Mouse (Mus musculus) urinary bladder, adult 18-20 months (tissue): ENCODE data around the gene Fnbp1l.

Source experiments
- DNase-seq, 2 experiments: peaks; one replicate each; pipeline ENCODE4 v3.0.0; 2022; ENCODE audit warnings: low spot score in 2 of 2, mixed read lengths in 2 of 2

The Fnbp1l gene

DNA sequence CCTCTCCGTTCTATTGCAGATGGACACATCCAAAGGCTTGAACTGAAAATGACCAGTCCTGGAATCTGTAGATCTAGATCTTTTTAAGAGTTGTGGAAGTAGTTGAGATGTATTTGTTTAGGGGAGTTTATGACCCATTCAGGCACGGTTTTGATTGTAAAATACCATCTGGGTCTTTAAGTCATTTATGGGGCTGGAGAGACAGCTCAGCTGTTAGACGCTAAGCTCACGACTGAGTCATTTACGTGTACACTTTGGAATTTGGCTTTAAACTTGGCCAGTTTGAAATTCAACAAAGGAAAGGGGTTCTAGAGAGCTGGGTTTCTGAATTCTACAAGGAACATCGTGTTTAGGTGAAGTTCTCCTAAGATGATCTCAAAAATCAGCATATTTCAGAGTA lies 124.8 kb downstream of the Fnbp1l start:
- DNase-seq = no peak

DNA sequence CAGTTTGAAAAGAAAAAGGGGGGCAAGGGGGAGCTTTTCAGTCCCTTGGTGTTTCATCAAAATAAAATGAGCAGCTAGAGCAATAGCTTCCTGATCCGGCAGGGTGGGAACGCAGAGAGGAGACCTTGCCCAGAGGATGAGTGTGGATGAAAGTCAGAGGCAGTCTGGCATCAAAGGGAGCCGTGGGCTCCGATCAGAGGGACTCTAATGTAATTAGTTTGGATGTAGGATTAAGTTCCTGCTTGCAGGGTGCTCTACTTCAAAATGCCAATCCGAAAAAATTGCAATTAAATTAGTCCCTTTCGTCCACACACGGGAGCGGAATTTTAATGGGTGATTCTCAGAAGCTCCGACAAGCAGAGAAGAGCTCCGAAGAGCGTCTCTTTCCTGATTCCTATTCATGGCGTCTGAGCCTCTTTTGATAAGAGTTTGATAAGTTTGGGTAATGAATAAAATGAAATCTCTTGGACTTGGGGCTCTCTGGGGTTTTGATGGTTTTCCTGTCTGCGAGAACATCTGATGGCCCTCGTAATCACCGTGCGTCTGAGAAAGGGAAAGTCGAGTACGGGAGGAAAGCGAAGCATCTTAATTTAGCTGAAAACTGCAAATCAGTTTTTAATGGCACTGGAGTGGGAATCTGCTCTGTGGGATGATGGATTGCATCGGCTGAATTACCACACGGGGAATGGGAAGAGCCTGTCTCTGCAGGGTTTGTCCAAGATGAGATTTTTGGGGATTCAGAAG lies 126.5 kb downstream of the Fnbp1l start:
- DNase-seq = no peak

DNA sequence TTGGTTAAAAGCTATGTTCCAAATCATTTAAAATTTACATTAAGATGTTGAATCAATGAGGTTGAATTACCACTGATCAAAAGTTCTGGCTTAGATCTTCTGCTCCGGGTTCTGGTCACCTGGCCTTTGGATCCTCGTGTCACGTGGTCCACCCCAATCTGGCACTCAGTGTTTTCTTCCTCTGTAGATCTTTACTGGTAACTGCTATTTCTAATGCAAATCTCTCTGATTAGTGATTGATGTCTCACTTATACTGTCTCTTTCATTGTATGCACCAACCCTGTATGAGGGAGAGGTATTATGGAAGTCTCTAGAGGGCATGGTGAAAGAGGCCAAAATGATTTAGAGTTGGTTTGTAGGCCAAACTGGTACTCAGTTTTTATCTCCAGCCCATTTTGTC lies 127.5 kb downstream of the Fnbp1l start:
- DNase-seq = no peak

DNA sequence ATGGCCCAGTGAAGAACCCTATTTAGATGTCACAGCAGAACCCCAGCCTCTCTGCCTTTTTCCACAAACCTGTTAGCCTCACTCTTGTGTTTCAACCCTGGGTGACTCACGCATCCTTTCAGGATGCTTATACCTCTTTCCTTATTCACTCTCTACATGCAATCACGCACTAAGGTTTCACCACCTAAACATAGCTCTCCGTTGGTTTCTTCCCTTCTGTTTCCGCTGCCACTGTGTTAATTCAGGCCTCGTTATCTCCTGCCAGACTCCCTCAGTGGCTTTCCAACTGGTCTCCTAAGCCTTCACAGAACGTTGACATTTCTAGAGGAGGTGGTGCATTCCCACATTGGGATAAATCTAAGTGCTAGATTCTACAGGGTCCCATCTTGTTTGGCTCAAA lies 128.9 kb downstream of the Fnbp1l start:
- DNase-seq = no peak
